Mouse (Mus musculus) lung, adult 18-20 months (tissue): ENCODE data around the gene Tspan8.
"Not testable (repeated sequence)": the region's sequence is repeated elsewhere in the genome, so short reads cannot be mapped to it uniquely, and the experiment has no call there.

Experiments used
- DNase-seq, 2 experiments: peaks; one replicate each; pipeline ENCODE4 v3.0.0; 2022; ENCODE audit warnings: mixed read lengths in 2 of 2

Gene Tspan8

DNA sequence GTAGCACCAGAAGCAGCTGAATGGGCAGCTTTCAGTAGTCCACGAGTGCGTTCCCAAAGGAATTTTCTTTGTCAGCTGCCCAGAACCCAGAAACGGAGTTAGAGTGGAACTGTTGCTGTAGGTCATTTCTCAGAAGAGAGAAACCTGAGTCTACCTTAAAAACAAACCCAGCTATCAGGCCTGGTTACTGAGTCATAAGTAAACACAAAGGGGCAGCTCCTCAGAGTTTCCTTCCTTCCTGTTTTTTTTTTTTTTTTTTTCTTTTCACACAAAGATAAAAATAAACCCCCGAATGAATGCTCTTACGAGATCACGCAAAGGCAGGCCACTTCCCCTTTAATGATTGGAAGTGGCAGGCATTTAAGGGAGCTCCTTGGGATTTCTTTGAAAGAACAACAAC, at the start of gene Tspan8:
Gene Tspan8 (plus strand): TSS at position 322 of the 400 bp plus-strand sequence.
- peak in 1 of 2 experiments; percentile 10 for DNase-seq

DNA sequence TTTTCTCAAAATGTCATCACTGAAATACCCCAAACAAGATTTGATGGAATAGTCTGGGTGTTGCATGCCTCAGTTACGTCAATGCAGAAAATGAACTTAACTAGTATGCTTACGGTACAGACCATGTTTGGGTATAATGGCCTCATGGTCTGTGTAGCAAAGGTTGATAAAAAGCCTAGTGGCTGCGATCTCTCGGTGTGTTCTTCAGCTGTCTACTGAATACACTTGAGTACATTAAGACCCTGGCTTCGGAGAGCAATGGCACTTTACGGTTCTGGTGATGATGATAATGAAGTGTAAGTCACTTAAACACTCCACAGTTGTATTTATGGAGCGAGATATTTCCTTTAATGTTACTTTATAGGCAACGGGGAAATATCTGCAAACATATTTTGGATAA, 46.6 kb upstream of the Tspan8 start:
- DNase-seq: no peak

DNA sequence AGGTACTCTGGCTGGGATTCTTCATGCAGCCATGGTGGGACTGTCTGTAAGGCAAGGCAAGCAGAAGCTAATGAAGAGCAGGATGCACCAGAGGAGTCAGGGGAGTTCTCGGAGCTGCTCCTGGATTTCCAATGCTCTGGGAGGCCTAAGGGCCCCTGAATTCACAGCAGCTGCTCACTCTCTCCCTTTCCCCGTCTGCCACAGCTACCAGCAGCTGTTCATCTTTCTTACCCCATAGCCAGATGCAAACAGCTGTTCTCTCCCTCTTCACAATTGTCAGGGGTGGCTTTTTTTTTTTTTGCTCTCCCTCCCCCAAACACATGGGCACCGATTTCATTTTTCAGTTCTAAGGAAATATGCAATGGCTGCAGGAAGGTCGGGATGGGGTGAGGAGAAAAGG, 42.2 kb upstream of the Tspan8 start:
- DNase-seq: peak in 1 of 2 experiments; percentile 30

DNA sequence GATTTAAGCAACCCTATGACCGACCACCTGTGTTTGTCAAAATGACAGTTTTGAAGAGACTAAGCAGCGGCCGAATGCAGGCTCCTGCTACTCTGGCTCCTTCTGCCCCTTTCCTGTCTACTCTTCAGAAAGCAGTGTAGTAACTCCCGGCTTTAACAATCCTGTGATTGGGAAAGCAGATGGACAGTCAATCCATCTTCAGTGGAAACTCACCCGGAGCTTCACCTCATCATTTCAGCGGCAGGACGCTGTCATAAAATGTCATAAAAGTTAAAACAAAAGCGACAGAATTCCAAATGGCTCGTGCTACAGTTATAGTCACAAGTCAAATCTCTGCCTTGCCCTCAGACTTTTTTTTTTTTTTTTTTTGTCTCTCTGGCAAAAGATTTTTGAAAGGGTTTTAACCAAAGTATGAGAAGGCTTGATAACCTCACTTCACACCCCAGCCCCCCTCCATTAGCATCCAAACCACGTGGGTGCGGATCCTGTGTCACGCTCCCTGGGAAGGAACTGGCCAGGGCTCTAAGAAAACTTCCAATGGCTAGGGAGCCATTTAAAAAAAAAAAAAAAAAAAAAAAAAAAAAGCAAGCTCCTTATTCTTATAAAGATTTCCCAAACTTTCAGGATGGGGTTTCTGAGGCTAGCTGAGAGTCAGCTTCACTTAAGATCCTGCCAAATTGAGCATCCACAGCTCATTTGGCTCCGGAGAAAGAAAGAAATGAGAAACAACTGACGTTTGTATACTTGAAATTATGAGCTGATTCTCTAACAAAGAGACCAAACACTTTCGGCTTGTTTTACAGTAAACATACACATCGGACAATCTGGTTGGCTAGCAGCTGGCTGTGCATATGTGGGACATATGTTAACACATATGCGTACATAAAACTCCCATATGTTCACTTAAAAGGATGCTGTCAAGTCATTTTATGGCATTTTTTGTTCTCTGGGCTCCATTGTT, 40.4 kb upstream of the Tspan8 start:
- DNase-seq: peak; percentile 36 to 59

DNA sequence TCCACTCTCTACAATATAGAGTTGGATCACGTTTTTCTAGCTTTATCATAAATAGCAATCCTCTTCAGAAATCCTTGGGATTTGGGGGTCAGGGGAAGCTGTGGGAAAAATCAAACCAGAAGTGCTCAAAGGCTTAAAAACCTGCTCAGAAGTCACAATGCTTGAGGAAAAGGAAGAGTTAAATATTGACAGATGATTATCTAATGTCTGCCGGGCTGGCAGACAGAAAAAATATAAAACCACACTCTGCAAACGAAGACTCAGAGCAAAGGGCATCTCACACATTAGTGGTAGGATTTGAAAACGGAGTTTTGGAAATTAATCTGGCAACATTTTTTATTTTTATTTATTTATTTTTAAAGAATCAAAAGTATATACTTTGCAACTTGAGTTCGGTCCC, 39.3 kb upstream of the Tspan8 start:
- no peak for DNase-seq

DNA sequence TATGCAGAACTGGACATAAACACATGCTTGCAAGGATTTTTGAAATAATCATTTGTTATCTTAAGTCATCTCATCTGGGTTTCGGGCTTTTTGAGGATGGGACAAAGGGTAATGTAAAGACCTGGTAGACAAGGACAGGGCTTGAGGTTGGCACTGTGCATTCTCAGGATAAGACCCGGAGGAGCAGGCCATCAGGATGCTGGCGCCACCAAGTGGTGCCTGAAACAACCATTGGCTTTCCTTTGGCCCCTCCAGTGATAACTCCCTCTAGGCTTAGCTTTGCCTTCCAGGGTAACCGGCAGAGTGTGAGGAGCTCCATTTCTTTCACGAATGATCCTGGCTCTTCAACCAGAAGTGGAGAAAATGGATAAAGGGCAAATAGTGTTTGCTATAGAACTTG, 38.0 kb upstream of the Tspan8 start:
- DNase-seq: peak in 1 of 2 experiments; percentile 7

DNA sequence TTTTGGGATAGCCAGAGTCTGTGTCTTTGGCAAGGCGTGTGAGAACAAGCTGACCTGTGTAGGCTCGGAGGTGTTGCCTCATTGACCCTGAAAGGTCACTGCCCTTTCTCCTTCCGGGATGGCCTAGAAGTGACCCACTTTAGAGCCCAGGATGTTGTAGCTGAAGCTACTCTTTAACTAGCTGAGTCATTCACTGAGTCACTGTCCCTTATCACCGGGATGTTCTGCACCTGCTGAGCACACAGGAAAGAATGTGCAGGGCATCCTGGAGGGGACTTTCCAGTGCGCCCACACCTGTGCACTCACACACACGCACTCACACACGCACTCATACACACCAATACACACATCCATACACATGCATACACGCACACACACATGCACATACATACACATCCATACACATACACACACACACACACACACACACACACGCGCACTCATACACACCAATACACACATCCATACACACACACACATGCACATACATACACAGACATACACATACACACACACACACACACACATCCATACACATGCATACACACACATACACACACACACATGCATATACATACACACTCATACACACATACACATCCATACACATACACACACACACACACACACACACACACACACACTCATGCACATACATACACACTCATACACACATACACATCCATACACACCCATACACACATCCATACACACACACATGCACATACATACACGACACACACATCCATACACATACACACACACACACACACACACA, 36.2 kb upstream of the Tspan8 start:
- DNase-seq: no peak

DNA sequence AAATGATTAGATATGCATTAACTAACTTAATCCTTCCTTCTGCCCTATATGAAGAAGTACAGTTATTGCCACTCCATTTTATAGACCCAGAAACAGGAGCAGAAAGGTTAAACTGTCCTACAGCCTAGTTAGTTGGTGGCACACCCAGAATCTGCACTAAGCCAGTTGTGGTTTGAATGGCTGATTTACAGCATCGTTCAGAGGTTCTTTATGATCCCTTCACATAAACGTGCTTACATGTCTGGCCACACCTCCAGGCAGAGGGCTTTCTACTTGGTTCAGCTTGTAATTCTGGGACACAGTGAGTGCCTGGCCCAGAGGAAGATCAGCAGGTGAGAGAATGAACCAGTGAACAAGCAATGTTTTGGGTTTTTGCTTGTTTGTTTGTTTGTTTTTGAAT, 33.4 kb upstream of the Tspan8 start:
- DNase-seq: no peak

DNA sequence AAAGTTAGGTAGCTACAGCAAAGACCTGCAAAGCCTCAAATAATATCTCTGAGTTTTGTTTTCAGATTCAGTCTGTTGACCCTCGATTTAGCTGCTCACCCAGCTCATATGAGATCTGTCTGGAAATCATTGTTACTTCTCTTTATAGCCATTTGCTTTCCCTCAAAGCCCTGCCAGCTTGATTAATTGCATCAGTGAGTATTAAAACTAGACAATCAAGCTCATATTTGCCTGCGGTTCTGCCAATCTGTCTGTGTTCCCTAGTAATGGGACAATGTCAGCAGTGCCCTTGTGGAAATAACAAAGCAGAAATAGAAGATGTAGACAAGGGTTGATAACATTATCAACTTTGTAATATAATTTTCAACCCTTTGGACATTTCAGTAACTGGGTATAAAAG, 25.8 kb upstream of the Tspan8 start:
- no peak for DNase-seq

DNA sequence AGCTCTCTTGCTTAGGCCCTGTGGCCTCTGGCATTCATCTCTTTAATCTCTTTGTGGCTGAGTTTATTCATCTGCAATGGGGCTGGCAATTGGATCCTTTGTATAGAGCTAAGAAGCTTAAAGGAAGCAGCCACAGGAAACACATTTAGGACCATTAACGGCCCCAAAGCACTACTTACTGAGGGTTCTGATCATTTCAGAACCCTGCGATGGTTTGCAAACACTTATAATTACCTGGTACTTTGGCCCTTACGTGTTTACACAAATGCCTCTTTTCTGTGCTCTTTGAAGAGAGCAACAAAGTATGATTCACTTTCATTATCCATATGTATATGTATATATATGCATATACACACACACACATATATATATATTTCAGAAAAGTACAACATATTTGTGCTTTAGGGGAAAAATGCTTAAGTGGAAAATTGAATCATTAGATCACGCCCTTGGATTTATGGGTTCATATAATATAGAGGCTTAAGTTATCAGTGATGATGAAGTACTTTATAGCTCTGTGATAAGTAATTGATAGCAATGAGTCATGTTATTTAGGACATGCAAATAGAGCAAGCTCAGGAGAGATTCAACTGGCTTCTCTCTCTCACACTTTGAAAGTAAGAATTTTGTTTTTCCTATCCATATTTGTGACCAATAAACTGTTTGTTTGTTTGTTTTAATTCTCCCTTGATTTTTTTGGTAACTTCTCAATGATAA, 20.4 kb upstream of the Tspan8 start:
- no peak for DNase-seq

DNA sequence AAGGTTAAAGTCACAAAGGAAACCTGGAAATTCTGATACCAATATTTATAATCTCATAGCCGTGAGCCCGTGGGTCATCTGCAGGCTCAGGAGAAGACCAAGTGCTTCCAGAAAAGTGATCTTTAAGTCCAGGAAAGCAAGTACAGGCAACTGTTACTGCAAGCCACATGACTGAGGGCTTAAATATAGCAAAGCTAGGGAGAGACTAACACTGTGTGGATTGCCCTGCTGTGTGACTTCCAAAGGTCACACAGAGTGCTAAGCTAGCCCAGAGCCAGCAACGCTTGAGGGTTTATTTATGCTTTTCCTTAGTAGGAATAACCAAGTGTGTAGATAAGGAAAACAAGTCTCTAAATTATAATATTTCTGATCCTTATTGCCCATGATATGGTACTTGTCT, 15.2 kb upstream of the Tspan8 start:
- no peak for DNase-seq

DNA sequence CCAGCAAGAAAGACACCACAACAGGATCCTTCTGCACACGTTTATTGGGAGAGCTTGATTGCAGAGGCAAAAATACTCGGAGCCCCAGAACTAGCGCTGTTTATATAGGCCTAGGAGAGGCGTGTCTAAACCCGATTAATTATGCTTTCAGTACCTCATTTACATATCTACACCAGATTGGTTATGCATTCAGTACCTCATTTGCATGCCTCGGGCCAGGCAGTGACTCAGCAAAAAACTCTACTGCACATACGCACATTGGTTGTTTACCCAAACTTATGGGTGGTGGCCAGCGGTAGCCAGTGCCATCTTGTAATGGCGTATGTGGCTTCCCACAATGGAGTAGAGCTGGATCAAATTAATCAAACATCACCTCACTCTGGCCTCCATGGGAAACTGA, 13.6 kb upstream of the Tspan8 start:
- not testable (repeated sequence) for DNase-seq

DNA sequence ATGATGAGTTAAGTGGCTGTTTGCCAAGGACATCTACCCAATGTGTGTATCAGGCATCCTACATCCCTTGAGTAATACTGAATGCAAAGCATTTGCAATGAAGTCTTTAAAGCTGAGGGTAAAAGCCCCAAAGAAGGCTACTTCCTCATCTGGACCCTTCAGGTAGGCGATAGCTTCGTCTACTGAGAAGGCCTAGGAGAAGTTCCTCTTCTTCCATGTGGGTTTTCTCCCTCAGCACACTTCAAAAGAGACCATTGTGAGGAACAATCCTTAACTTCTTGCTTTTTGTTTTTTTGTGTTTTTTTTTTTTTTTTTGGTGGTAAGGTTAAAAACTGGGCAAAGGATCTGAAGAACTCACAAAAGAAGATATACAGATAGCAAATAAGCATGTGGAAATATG, 12.9 kb upstream of the Tspan8 start:
- DNase-seq: no peak

DNA sequence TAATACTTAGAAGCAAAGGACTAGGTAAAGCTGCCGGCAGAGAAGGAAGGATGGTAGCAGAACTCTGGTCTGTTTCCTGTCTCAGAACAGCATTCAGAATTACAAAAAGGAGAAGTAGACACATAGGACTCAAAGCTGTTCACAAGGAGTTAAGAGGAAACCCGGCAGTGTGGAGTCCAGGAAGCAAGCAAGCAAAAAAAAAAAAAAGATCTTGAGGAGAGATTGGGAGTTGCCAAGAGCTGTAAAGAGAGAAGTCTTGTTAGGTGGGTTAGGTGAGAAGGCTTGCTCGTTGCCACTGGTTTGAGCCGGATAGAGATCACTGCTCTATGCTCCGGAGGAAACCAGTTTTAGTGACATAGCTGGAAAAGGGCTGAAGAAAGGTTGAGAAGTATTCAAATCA, 10.6 kb upstream of the Tspan8 start:
- DNase-seq: no peak

DNA sequence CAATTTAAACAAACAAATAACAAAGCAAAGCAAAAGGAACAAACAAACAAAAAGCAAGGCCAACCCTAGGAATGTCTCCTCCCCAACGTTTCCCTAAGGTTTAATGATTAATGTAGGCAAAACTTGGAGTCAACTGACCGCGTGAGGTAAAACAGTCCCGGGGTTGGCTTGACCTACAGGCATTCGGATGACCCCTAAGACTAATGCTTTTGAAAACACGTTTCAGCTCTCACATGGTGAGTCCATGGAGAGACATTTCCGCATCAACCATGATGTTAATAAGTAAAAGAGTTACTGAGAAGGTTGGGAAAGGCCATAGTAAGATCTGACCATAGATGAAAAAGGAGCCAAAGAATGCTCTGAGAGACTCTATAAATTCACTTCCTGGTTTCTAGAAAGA, 7.5 kb upstream of the Tspan8 start:
- DNase-seq: no peak

DNA sequence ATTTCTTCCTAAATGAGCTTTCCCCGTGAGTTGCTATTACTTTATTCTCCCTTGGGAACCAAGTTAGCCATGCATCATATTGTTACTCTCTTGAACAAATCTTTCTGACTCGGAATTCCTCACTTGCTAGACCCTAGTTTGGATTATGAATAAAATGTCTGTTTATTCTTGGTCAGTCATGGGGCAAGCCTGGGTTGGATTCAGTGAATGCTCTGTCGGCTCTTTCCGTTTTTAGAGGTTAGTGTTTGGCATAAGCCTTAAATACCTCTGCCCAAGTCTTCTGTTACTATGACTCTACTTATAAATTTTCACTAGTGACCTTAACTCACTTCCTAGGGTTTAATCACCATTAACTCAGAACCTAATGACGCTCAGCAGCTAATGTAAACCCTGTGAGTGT, 5.1 kb upstream of the Tspan8 start:
- no peak for DNase-seq

DNA sequence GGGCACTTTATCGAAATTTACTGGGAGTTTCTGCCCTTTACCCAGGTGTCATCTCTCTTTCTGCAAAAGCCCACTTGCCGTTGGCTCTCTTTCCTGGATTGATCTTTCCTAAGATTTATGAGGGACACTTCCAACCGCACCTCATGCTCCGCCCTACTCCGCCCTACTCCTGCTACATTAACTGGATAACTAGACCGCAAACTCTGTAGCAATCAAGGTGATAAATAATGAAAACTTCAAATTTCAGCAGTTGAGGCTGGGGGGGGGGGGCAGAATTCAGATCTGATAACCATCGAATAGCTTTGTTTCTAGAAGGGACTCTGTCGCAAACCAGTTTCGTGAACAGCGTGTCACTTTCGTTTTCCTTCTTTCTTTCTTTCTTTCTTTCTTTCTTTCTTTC, 1.8 kb upstream of the Tspan8 start:
- DNase-seq: no peak

DNA sequence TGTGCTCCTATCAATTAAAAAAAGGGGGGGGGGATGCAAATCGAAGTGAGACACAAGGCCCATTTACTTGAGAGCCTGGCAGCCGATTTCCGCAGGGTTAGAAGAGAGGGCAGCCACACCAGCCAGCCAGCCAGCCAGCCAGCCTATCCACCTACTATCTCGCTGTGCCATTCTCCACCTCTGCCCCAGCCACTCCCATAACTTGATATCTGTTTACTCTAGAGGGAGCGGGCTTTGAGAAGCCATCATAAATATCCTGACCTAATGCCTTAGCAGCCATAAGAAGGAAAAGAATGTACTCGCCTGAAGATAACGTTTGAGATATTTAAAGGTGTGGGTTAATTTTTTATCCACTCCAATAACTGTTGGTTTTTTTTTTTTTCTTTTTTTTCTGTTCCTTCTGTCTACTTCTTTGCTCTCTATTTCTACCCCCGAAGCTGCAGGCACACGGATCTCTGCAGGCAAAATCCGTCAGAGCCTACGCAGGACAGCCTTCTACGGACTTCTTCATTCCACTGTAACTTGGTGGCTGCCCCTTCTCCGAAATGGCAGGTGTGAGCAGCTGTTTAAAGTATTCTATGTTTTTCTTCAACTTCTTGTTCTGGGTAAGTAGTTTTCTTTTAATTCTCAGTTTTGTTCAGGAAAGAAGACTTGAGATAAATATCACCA, 558 bp downstream of the Tspan8 start:
- DNase-seq: peak; percentile 62 to 70

DNA sequence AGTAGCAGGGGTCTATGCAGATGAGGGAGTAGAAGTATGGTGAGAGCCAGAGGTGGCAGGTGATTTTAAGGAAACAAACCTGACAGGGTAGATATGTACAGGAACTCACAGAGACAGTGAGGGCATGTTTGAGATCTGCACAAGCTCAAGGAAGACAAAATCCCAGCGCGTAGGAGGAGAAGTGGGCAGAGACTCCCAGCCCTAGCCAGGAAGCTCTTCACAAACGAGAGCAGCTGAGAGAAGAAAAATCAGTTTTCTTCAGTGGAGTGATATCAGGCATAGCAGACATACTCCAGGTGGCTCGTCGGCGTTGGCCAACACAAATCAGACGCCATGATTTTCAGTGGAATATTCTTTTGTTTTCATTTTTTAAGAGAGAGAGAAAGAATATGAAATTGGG, 8.7 kb downstream of the Tspan8 start:
- DNase-seq: no peak

DNA sequence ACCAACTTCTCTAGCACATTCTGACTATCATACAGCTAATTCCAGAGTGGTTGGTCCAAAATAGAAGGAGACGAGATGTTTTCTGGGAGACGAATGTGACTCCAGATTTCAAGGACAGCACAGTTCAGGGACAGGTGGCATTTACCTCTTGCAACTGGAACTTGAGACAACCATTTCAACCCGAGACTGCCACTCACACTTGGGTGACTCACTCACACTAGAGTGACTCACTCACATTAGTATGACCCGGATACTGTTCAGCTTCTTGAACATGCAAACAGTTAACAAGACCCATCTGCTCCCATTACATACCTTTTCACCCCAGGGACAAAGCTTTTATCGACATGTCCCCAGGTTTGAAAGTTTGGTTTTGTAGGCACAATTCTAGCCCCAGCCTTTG, 12.2 kb downstream of the Tspan8 start:
- no peak for DNase-seq

DNA sequence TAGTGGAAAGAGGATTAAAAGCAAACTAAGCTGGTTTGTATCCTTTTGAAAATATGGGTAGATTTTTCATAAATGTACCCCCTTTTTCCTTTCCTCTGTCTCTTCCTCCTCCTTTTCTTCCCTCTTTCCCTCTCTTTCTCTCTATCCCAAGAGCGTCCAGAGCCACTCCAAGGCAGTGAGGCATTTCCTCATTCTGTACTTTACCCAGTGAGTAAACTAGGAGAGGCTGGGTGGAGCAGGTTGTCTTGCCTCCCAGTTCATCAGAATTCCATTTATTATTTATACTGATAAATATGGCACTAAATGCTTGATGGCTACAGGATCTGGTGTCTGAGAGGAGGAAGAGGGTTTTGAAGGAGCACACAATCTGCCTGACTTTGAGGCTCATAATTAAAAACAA, 13.1 kb downstream of the Tspan8 start:
- DNase-seq: no peak

DNA sequence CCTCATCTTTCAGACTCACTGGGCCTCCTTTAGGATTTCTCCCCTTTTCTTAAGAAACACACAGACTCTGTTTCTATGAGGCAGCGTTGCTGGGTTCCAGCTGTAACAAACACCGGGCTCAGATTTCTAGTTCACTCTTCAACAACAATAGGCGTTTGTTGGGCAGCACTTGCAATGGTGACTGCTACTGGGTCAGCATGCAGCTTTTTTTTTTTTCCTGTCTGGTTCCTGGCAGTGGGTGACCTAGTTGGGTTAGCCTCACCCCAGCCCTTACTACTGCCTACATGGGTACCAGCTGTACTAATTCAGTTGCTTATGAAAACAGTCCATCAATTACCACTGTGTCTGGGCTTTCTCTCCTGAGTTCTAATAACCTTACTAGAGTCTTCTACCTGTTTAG, 14.1 kb downstream of the Tspan8 start:
- no peak for DNase-seq

DNA sequence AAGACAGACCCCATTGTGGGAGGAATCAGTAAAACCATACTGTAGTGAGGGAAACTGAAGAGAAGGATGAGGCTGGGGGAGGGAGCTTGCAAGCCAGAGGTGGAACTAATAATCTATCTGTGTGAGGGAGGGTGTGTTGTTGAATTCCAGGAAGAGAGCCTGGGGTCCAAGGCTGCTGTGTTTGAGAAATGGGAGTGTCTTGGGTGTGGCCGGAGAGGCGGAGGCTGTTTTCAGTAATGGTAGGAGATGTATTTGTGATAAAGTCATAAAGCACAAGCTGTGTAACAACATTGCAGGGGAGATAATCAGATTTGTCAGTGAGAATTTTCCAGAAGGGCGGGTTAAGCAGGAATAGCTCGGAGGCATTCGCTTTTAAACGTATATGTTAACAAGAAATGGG, 17.4 kb downstream of the Tspan8 start:
- no peak for DNase-seq
